23 mouse cellular contexts compared by ENCODE assay signal in the genomic region with DNA sequence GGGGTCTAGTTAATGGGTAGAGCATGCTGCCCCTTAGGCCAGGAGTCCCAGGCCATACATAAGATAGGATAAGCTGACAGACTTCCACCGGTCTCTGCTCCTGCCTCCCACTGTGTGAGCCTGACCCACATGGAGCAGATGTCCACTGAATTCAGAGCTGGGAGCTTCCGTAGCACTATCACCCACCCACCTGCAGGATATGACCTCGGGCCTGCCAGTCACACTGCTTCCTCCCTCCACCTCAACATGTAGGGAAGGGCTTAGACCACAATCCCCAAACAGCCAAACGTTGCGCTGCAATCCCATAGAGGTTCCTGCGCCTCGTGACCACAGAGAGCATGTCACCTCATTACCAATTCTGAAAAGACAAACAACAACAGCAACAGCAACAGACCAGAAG.
DNase-seq lines count a peak whose midpoint lies in the region; ATAC-seq lines count a peak whose summit lies in the region.
"Had no signal": no experiment of that assay in that cellular context is flagged by ENCODE, and none has a peak within 500 bp of the region (broad histone marks: within the 10 kb centered on the region; RNA-seq: fewer than 3 reads in every experiment).

No protein-coding gene starts in this region.

- H3K36me3 ChIP-seq in forebrain, embryonic 10.5 days (replicated peaks) = no peaks in the 10 kb centered on the region
- H3K36me3 ChIP-seq in forebrain, embryonic 11.5 days (ENCODE audit: control insufficient read depth, insufficient read depth, low read length) = no peaks in the 10 kb centered on the region
- H3K36me3 ChIP-seq in hindbrain, embryonic 10.5 days = no peaks in the 10 kb centered on the region
- H3K36me3 ChIP-seq in hindbrain, embryonic 13.5 days = no peaks in the 10 kb centered on the region
- H3K36me3 ChIP-seq: embryonic facial prominence, embryonic 15.5 days; forebrain, embryonic 12.5 days; hindbrain, embryonic 15.5 days had no signal

- no peak overlapping the region for H3K9ac ChIP-seq in forebrain, embryonic 11.5 days (ENCODE audit: low read length)
- no peak overlapping the region for H3K9ac ChIP-seq in hindbrain, embryonic 13.5 days
- H3K9ac ChIP-seq: embryonic facial prominence, embryonic 15.5 days; forebrain, embryonic 12.5 days; heart, embryonic 12.5 days; hindbrain, embryonic 15.5 days had no signal

- H3K9me3 ChIP-seq in forebrain, embryonic 10.5 days = no peaks in the 10 kb centered on the region
- H3K9me3 ChIP-seq in forebrain, embryonic 11.5 days (ENCODE audit: control insufficient read depth, low read length) = no peaks in the 10 kb centered on the region
- no peaks in the 10 kb centered on the region for H3K9me3 ChIP-seq in hindbrain, embryonic 10.5 days
- no peaks in the 10 kb centered on the region for H3K9me3 ChIP-seq in hindbrain, embryonic 13.5 days
- H3K9me3 ChIP-seq: embryonic facial prominence, embryonic 15.5 days; forebrain, embryonic 12.5 days; heart, embryonic 12.5 days; hindbrain, embryonic 15.5 days had no signal

- no peak for ATAC-seq in forebrain, embryonic 11.5 days (replicated peaks; ENCODE audit: low FRiP score)
- ATAC-seq in hindbrain, embryonic 13.5 days (ENCODE audit: low FRiP score) = no peak; the same call in 1 of the 2 replicates
- ATAC-seq: intestine, embryonic 16.5 days had no signal

- H3K4me3 ChIP-seq in forebrain, embryonic 10.5 days = no peak overlapping the region
- H3K4me3 ChIP-seq in forebrain, embryonic 11.5 days (ENCODE audit: low read depth, low read length) = no peak overlapping the region
- H3K4me3 ChIP-seq in hindbrain, embryonic 10.5 days = no peak overlapping the region
- H3K4me3 ChIP-seq in hindbrain, embryonic 13.5 days = no peak overlapping the region
- H3K4me3 ChIP-seq: embryonic facial prominence, embryonic 15.5 days; erythroblast, embryonic 14.5 days; forebrain, embryonic 12.5 days; gastrocnemius, adult 2 months; heart, adult 2 months; heart, embryonic 12.5 days; hindbrain, embryonic 15.5 days had no signal

- 0 out of 2 replicates have a peak overlapping the region, but pooled peaks have one; percentile 16 for H3K27ac ChIP-seq in forebrain, embryonic 10.5 days
- H3K27ac ChIP-seq in forebrain, embryonic 11.5 days (ENCODE audit: low read depth, low read length) = no peak overlapping the region
- 0 out of 2 replicates have a peak overlapping the region, but pooled peaks have one; percentile 3 for H3K27ac ChIP-seq in hindbrain, embryonic 10.5 days
- no peak overlapping the region for H3K27ac ChIP-seq in hindbrain, embryonic 13.5 days
- H3K27ac ChIP-seq: embryonic facial prominence, embryonic 15.5 days; forebrain, embryonic 12.5 days; gastrocnemius, adult 2 months; heart, adult 2 months; hindbrain, embryonic 15.5 days had no signal

- 85% methylated on average over 7 of the region's 7 CpGs for WGBS in forebrain, embryonic 10.5 days
- 89% methylated on average over 7 of the region's 7 CpGs for WGBS in forebrain, embryonic 11.5 days
- 82% methylated on average over 7 of the region's 7 CpGs for WGBS in hindbrain, embryonic 10.5 days
- 83% methylated on average over 7 of the region's 7 CpGs for WGBS in hindbrain, embryonic 13.5 days

- no peak for DNase-seq in forebrain, embryonic 10.5 days (ENCODE audit: extremely low spot score, low spot score)
- no peak for DNase-seq in forebrain, embryonic 11.5 days (ENCODE audit: low spot score)
- no peak for DNase-seq in hindbrain, embryonic 10.5 days (ENCODE audit: low spot score)
- DNase-seq in retina, postnatal 1 day = peak; percentile 32
- DNase-seq in retina, embryonic 14.5 days (ENCODE audit: low spot score) = no peak
- DNase-seq in adrenal gland, postnatal 4 days (ENCODE audit: low spot score in 2 of 2) = no peak
- DNase-seq in yolk sac, embryonic 10.5 days (ENCODE audit: low spot score) = no peak
- DNase-seq: adrenal gland, postnatal 10 days; cerebellum, adult 18-20 months; cerebellum, adult 9-11 months; cerebellum, postnatal 36 days; embryo, embryonic 11 days; gastrocnemius, adult 2 months; gastrocnemius, postnatal 25 days; heart, adult 2 months; heart, postnatal 4 days had no signal

- H3K4me2 ChIP-seq in forebrain, embryonic 11.5 days (ENCODE audit: low read depth, low read length, severe bottlenecking) = no peak overlapping the region
- no peak overlapping the region for H3K4me2 ChIP-seq in hindbrain, embryonic 13.5 days
- H3K4me2 ChIP-seq: embryonic facial prominence, embryonic 15.5 days; forebrain, embryonic 12.5 days; heart, embryonic 12.5 days; hindbrain, embryonic 15.5 days had no signal

- H3K4me1 ChIP-seq in forebrain, embryonic 10.5 days = peaks cover 62% of the 10 kb centered on the region
- H3K4me1 ChIP-seq in forebrain, embryonic 11.5 days (replicated peaks; ENCODE audit: control insufficient read depth, insufficient read depth, low read length) = peaks cover 7% of the 10 kb centered on the region; the same call in 1 of the 2 replicates
- H3K4me1 ChIP-seq in hindbrain, embryonic 10.5 days (replicated peaks) = peaks cover 24% of the 10 kb centered on the region
- H3K4me1 ChIP-seq in hindbrain, embryonic 13.5 days (replicated peaks) = peaks cover 36% of the 10 kb centered on the region

- no peaks in the 10 kb centered on the region for H3K27me3 ChIP-seq in forebrain, embryonic 10.5 days (ENCODE audit: poor library complexity, severe bottlenecking)
- no peaks in the 10 kb centered on the region for H3K27me3 ChIP-seq in forebrain, embryonic 11.5 days (ENCODE audit: control insufficient read depth, insufficient read depth, low read length)
- H3K27me3 ChIP-seq in hindbrain, embryonic 10.5 days (ENCODE audit: insufficient read depth, poor library complexity, severe bottlenecking) = no peaks in the 10 kb centered on the region
- H3K27me3 ChIP-seq in hindbrain, embryonic 13.5 days = no peaks in the 10 kb centered on the region
- H3K27me3 ChIP-seq: forebrain, embryonic 12.5 days; heart, embryonic 12.5 days; hindbrain, embryonic 15.5 days had no signal

Comparison
In these comparisons a context has a peak if more than half of its experiments do, and no peak if none do; other contexts are left out.
1. H3K27ac ChIP-seq: peak in forebrain, embryonic 10.5 days (single experiment) and hindbrain, embryonic 10.5 days (single experiment); none in forebrain, embryonic 11.5 days (single experiment) and hindbrain, embryonic 13.5 days (single experiment).